Mouse (Mus musculus) urinary bladder, adult 18-20 months (tissue): Measurements from ENCODE around the gene Pdzrn3.

Source experiments
- DNase-seq, 2 experiments: peaks; one replicate each; pipeline ENCODE4 v3.0.0; 2022; ENCODE audit warnings: low spot score in 2 of 2, mixed read lengths in 2 of 2

The Pdzrn3 gene

DNA sequence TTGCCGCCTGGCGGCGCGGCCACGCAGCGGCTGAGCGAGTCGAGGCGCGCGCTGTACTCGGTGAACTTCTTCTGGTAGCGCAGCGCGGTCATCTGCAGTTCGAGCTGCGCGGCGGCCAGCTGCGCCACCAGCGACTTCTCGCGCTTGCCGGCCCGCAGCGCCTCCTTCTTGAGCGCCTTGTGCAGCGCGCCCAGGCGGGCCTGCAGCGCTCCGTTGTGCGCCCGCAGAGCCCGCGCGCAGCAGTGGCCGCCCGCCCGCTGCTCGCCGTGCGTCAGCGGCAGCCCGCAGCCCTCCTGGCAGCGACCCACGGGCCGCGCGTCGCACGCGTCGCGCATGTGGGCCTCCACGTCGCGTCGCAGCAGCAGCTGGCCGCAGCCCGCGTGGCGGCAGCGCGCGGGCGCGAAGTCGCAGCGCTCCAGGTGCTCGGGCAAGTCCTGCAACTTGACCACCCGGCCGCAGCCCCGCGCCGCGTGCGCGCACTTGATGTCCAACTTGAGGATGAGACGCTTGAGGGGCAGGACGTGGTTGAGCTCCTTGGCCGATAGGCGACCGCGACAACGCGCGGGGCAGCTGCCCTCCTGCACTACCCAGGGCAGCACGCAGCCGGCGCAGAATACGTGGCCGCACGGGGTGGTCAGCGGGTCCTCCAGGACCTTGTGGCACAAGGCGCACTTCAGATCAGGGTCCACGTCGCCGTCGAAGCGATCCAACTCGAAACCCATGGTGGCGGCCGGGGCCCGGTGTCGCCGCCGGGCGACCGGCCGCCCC lies at the start of gene Pdzrn3:
Gene Pdzrn3, minus strand, starts transcription at position 731 of the 768 bp plus-strand sequence.
- peak; percentile 35 to 48 for DNase-seq

- DNase-seq, result no peak
Measured at GRCm38 (mm10) chr6:101427296-101427695, 49.6 kb upstream of the Pdzrn3 start.

- no peak for DNase-seq
Measured at GRCm38 (mm10) chr6:101426301-101426700, 48.6 kb upstream of the Pdzrn3 start.

DNA sequence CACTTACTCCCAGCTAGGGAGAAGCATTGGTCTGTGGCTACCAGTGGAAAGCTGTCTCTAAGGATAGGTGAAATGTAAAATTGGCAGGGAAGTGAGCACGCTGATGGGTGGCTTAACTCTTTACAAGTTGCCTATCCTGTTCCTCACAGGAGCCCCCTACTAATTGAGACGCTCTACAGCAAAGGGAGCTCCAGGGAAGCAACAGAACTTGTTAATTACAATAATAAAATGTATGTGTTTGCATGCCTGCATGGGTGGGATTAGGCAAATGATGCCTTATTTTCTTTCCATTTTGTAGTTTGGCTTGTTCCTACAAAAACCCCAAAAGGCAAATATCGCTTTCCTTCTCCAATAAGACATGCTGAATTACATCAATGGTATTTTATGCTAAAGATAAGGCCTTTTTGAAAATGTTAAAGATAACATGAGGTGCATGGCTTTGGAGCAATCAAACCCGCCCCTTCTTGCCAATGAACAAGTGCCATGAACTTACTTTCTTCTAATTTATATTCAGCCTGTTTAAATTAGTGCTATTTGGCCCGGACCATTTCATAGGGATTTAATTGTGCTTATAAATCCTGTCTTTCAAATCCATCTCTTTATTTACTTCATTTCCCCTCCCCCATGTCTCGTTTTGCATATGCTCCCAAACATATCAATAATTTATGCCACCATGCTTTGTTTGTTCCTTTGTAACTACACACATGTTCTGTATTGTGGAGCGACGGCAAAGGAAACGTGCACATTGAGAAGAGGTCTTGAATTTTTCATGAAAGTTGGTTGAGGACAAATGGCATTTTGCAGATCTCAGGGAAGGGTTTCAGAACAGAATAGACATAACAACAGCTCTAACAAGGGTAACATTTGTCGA lies 44.6 kb upstream of the Pdzrn3 start:
- no peak for DNase-seq

DNA sequence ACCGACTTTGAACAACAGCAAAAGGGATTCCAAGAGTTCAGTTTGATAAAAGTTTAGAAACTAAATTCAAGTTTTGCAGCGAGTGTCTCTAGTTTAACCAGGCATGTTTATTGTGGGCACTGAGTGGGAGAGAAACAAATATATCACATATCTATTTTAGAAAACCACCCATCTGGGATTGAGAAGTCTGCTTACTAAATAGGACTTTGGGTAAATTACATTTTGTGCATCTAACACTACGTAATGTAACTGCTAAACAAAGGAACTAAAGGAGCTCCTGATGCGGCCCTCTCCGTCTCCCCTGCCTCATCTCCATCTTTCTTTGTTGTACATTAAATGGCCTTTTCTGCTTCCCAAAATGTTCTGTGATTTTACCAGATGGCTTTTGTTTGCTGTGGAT lies 40.5 kb upstream of the Pdzrn3 start:
- DNase-seq, result no peak

DNA sequence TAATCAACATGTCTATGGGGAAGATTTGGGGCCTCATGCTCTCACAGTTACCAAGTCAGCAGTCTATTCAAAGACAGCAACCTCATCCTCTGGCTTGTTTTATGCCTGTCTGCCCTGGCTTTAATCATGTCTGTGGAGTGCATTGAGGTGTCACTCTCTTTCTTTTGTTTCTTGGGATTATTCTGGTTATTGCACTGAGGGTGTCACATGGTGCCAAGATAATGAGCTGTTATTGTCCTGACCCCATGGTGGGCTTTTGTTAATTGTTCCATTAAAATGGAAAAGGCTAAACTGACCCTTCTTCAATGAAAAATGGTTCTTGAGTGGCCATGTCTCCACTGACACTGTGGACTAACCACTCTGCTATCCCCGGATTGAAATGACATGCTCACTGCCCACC lies 34.0 kb upstream of the Pdzrn3 start:
- no peak for DNase-seq

GRCm38 (mm10) chr6:101411064-101411463 lies 33.4 kb upstream of the Pdzrn3 start:
- no peak for DNase-seq

DNA sequence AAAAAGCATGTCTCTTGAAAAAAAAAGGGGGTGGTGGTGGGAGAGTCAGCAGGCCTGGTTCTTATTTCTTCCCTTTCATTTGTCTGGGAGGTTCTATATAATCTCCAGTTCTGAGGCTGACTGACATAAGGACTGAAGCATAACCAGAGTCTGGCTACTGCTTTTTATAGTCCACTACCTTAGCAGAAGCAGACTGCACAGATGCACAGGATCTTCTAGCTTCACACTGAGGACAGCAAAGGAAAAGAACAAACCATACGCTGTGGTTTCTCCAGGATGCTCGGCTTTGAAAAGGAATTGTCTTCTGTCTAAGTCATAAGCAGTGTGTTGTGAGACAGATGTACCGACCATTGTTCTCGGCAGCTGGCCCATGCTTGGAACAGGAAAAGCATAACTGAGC lies 19.0 kb upstream of the Pdzrn3 start:
- no peak for DNase-seq

- DNase-seq, result no peak
Measured at GRCm38 (mm10) chr6:101395908-101396307, 18.2 kb upstream of the Pdzrn3 start.

DNA sequence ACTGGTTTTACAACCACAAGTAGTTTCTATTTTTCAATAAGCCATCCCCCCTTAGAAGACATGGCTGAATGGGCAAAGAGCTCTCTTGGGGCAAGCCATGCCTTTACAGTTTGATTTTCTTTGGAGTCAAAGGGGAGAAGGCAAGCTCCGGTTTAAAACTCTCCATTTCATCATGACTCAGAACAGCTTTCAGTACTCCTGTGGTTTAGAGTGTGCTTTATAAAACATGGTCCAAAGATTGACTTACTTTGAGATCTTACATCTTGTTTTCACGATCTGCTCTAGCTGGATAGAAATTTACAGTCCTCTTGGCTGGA lies 15.1 kb upstream of the Pdzrn3 start:
- no peak for DNase-seq

GRCm38 (mm10) chr6:101392107-101392800 lies 14.6 kb upstream of the Pdzrn3 start:
- no peak for DNase-seq

- DNase-seq, result no peak
Measured at GRCm38 (mm10) chr6:101385490-101385889, 7.8 kb upstream of the Pdzrn3 start.

DNA sequence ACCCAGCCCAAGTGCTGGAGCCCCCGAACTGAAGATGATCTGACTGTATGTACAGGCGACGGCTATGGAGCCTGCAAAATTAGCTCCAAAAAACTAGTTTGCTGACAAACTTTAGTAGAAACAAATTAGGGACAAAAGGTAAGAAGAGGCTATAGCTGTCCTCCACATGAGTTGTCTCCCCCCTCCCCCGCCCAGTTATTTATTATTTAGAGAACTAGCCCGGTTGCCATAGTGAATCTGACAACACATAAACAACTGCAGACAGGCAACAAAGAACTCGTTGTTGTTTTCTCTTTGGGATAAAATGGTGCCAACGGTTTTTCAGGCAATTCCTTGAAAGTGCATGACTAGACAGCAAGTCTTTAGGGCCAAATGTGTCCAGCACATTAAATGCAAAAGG lies 7.3 kb upstream of the Pdzrn3 start:
- no peak for DNase-seq

- DNase-seq, result no peak
Measured at GRCm38 (mm10) chr6:101384476-101384875, 6.8 kb upstream of the Pdzrn3 start.

- no peak for DNase-seq
Measured at GRCm38 (mm10) chr6:101382891-101383290, 5.2 kb upstream of the Pdzrn3 start.

GRCm38 (mm10) chr6:101379546-101379945 lies 1.8 kb upstream of the Pdzrn3 start:
- DNase-seq, result no peak

- peak in 1 of 2 experiments; percentile 63 for DNase-seq
Measured at GRCm38 (mm10) chr6:101377935-101378609, 375 bp upstream of the Pdzrn3 start.

DNA sequence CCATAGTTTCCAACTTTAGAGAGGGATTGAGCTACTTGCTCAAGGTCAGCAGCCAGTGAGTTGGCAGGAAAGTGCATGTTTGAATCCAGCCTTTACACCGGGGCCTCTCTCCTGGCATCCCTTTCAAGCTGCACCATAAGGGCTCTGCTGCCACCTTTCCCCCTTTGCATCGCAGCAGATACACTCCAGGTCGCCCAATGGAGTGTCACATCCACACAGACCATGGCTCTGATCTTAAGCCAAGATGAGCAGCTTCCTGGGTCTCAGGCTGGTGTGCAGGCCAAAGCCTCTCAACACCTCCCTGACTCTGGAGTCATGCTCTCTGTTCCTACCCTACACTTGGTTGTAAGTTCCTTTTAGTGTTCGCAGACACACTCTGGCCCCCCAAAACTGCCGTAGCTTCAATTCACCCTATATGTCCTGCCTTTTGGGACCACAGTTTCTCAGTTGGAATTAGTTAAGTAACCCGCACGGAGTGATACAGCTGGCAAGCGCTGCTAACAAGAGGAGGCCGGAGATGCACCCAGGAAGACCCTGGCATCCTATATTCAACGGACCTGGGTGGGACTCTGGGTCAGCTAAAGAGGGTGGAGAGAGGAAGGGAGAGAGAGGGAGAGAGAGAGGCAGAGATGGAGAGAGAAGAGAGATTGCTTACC lies 1.1 kb downstream of the Pdzrn3 start:
- no peak for DNase-seq

DNA sequence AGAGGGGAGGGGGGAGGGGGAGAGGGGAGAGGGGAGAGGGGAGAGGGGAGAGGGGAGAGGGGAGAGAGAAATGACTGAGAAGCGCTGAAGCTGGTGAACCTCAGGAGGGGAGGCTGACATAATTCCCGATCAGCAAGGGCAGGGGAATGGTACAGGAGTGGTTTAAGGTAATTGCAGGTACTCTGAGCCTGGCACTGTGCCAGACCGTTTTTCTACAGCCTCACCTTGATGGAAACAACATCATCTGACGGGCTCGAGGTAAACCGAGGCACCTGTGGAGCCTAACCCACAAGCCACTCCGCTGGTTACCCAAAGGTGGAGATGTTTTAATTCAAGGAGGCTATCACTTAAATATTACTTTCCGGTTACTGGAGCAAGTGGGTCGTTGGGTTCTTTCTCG lies 1.6 kb downstream of the Pdzrn3 start:
- no peak for DNase-seq

- DNase-seq, result peak in 1 of 2 experiments; percentile 45
Measured at GRCm38 (mm10) chr6:101374721-101375120, 3.0 kb downstream of the Pdzrn3 start.

DNA sequence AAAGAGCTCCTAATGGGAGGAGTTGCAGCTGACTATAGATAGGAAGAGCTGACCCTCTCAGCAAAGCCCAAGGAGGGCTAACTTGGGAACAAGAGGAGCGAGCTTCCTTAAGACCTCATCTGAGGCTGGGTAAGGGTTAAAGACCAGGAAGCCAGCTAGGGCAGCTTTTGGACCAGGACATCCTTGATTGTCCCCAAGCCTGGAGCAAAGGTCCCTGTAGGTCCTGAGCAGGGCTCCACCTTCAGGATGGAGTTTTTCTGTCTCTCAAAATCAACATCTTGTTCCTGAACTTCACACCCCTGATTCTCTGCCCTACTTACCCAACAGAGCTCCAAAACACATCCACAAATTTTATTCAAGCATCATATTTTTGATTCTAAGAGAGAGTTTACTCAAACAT lies 3.5 kb downstream of the Pdzrn3 start:
- DNase-seq, result no peak
